ENCODE assay signal across 7 mouse cellular contexts in genomic region chr13:45571795-45572262, GRCm38 (mm10).
A peak's percentile ranks its signal among the peaks of the same experiment; 100 is the strongest.
DNase-seq lines count a peak whose midpoint lies in the region; ATAC-seq and TF ChIP-seq lines count a peak whose summit lies in the region.

No protein-coding gene starts in this region.

- no peak for TF ChIP-seq POLR2A in kidney, adult 2 months (IDR thresholded peaks at IDR 0.05; ENCODE audit: low read depth, low read length)

- H3K4me1 ChIP-seq in embryonic facial prominence, embryonic 10.5 days, result peaks cover 7% of the 10 kb centered on the region
- no peaks in the 10 kb centered on the region for H3K4me1 ChIP-seq in kidney, adult 2 months (ENCODE audit: control insufficient read depth, insufficient read depth, low read length)
- H3K4me1 ChIP-seq in limb, embryonic 10.5 days, result peaks cover 3% of the 10 kb centered on the region; the same call in 1 of the 2 replicates
- H3K4me1 ChIP-seq in midbrain, embryonic 15.5 days, result peaks cover 17% of the 10 kb centered on the region

- DNase-seq in adrenal gland, postnatal 14 days, result peak; percentile 83
- DNase-seq in embryonic facial prominence, embryonic 10.5 days (ENCODE audit: low spot score), result peak; percentile 84
- peak; percentile 67 for DNase-seq in heart, adult 8-10 months (ENCODE audit: low spot score)
- peak; percentile 85 for DNase-seq in kidney, adult 2 months
- peak; percentile 88 for DNase-seq in limb, embryonic 10.5 days (ENCODE audit: low spot score)
- DNase-seq in spleen, adult 18-20 months, result peak; percentile 45 to 75

- H3K9me3 ChIP-seq in embryonic facial prominence, embryonic 10.5 days, result no peaks in the 10 kb centered on the region
- no peaks in the 10 kb centered on the region for H3K9me3 ChIP-seq in limb, embryonic 10.5 days (replicated peaks)
- H3K9me3 ChIP-seq in midbrain, embryonic 15.5 days, result no peaks in the 10 kb centered on the region

- H3K4me2 ChIP-seq in midbrain, embryonic 15.5 days, result peak overlapping the region; percentile 38

- H3K36me3 ChIP-seq in embryonic facial prominence, embryonic 10.5 days (replicated peaks), result no peaks in the 10 kb centered on the region
- no peaks in the 10 kb centered on the region; the same call in 1 of the 2 replicates for H3K36me3 ChIP-seq in kidney, adult 2 months (ENCODE audit: control insufficient read depth, insufficient read depth, low read length)
- H3K36me3 ChIP-seq in limb, embryonic 10.5 days, result no peaks in the 10 kb centered on the region
- no peaks in the 10 kb centered on the region for H3K36me3 ChIP-seq in midbrain, embryonic 15.5 days (replicated peaks)

- H3K27me3 ChIP-seq in embryonic facial prominence, embryonic 10.5 days (replicated peaks; ENCODE audit: low read depth, poor library complexity, severe bottlenecking), result no peaks in the 10 kb centered on the region
- no peaks in the 10 kb centered on the region for H3K27me3 ChIP-seq in kidney, adult 2 months (replicated peaks; ENCODE audit: control insufficient read depth, insufficient read depth, low read length)
- no peaks in the 10 kb centered on the region for H3K27me3 ChIP-seq in limb, embryonic 10.5 days (ENCODE audit: low read depth, poor library complexity, severe bottlenecking)
- no peaks in the 10 kb centered on the region for H3K27me3 ChIP-seq in midbrain, embryonic 15.5 days (replicated peaks)

- H3K27ac ChIP-seq in embryonic facial prominence, embryonic 10.5 days (replicated peaks), result no peak overlapping the region
- H3K27ac ChIP-seq in kidney, adult 2 months (ENCODE audit: insufficient read depth, low read depth, low read length), result no peak overlapping the region
- H3K27ac ChIP-seq in limb, embryonic 10.5 days, result no peak overlapping the region
- peak overlapping the region; percentile 64 for H3K27ac ChIP-seq in midbrain, embryonic 15.5 days

- H3K9ac ChIP-seq in midbrain, embryonic 15.5 days, result no peak overlapping the region

- 7% methylated on average over 6 of the region's 6 CpGs for WGBS in embryonic facial prominence, embryonic 10.5 days
- WGBS in kidney, adult 2 months, result 4% methylated on average over 6 of the region's 6 CpGs
- WGBS in limb, embryonic 10.5 days, result 3% methylated on average over 6 of the region's 6 CpGs
- under 1% methylated on average over 6 of the region's 6 CpGs for WGBS in midbrain, embryonic 15.5 days

- peak; percentile 88 for TF ChIP-seq CTCF in kidney, adult 2 months (conservative IDR thresholded peaks at IDR 0.05; ENCODE audit: insufficient read depth, insufficient read length, low read depth, low read length)

- ATAC-seq in midbrain, embryonic 15.5 days (replicated peaks), result peak; percentile 89

- H3K4me3 ChIP-seq in embryonic facial prominence, embryonic 10.5 days, result no peak overlapping the region
- H3K4me3 ChIP-seq in kidney, adult 2 months (ENCODE audit: insufficient read depth, low read depth, low read length), result no peak overlapping the region
- no peak overlapping the region for H3K4me3 ChIP-seq in limb, embryonic 10.5 days
- H3K4me3 ChIP-seq in midbrain, embryonic 15.5 days, result 0 out of 2 replicates have a peak overlapping the region, but pooled peaks have one; percentile 12
